Mouse (Mus musculus) MEL (cell line): ENCODE results near the gene Supt16.

Experiments
- CHD1 ChIP-seq: IDR thresholded peaks from 2 replicates; pipeline ENCODE4 v1.6.1; 2012; ENCODE audit warnings: low read depth, mild to moderate bottlenecking, inconsistent platforms, low read length, improper control_type of control experiment
- CHD2 ChIP-seq: IDR thresholded peaks from 2 replicates; pipeline ENCODE4 v1.6.1; 2011; ENCODE audit warnings: low read length, improper control_type of control experiment
- CTCF ChIP-seq, 3 experiments: IDR thresholded peaks in 2 of 3; conservative IDR thresholded peaks in 1 of 3; 2 replicates each; pipeline ENCODE4 v1.5.1; 2011 to 2012; ENCODE audit warnings: low read length in 3 of 3, low read depth in 2 of 3, mild to moderate bottlenecking in 2 of 3, improper control_type of control experiment in 1 of 3, inconsistent platforms in 1 of 3, mixed read lengths in 1 of 3, moderate library complexity in 1 of 3; ENCODE audit not compliant: control insufficient read depth in 1 of 3, insufficient read depth in 1 of 3, poor library complexity in 1 of 3, severe bottlenecking in 1 of 3
- JUND ChIP-seq: IDR thresholded peaks from 2 replicates; pipeline ENCODE4 v1.6.1; 2011; ENCODE audit warnings: low read depth, mild to moderate bottlenecking, improper control_type of control experiment, low read length
- POLR2A ChIP-seq, 2 experiments: IDR thresholded peaks; 2 replicates each; pipeline ENCODE4 v1.6.1; 2011 to 2012; ENCODE audit warnings: low read length in 2 of 2, mild to moderate bottlenecking in 2 of 2, control low read depth in 1 of 2, improper control_type of control experiment in 1 of 2, low read depth in 1 of 2, moderate library complexity in 1 of 2; ENCODE audit not compliant: control insufficient read depth in 1 of 2, insufficient read depth in 1 of 2, poor library complexity in 1 of 2
- POLR2AphosphoS2 ChIP-seq: IDR thresholded peaks from 2 replicates; pipeline ENCODE4 v1.6.1; 2011; ENCODE audit warnings: low read length, improper control_type of control experiment
- POLR2AphosphoS5 ChIP-seq: IDR thresholded peaks from 2 replicates; pipeline ENCODE4 v1.6.1; 2012; ENCODE audit warnings: low read depth, borderline replicate concordance, mild to moderate bottlenecking, inconsistent platforms, low read length, moderate library complexity, mixed read lengths
- TBP ChIP-seq: IDR thresholded peaks from 2 replicates; pipeline ENCODE4 v1.8.0; 2011; ENCODE audit warnings: low read depth, low read length, improper control_type of control experiment
- TCF12 ChIP-seq: IDR thresholded peaks from 2 replicates; pipeline ENCODE4 v1.6.1; 2014; ENCODE audit warnings: low read depth, mild to moderate bottlenecking, inconsistent platforms, low read length, improper control_type of control experiment, moderate library complexity

- TF ChIP-seq CHD1 (no peak), TBP (no peak), TCF12 (no peak), CTCF (IDR thresholded peaks at IDR 0.05 in 2 of 3, conservative IDR thresholded peaks at IDR 0.05 in 1 of 3; ENCODE audit: control insufficient read depth in 1 of 3, insufficient read depth in 1 of 3, low read depth in 2 of 3, low read length in 3 of 3, poor library complexity in 1 of 3, severe bottlenecking in 1 of 3) (no peak), POLR2AphosphoS5 (no peak), JUND (no peak), POLR2AphosphoS2 (no peak), POLR2A (IDR thresholded peaks at IDR 0.05; ENCODE audit: control insufficient read depth in 1 of 2, insufficient read depth in 1 of 2, low read depth in 1 of 2, low read length in 2 of 2, poor library complexity in 1 of 2) (no peak), CHD2 (no peak)
These were observed 63.6 kb downstream of the Supt16 start for GRCm38 (mm10) chr14:52133584-52133983.
